Mouse (Mus musculus): ENCODE results near the gene Ncl. TPM values are rescaled to one million over a fixed set of nuclear protein-coding genes. Genes with fewer than 3 reads are reported as not detected.

Ncl gene
- polyA plus RNA-seq, 1 experiment from 2014 or later = 139 TPM

GRCm38 (mm10) chr1:86389230-86389629 lies 30.0 kb upstream of the Ncl start:
- 0 out of 2 replicates have a peak, but pooled peaks cover 3% of the 10 kb centered on the region for H3K27me3 ChIP-seq (replicated peaks; ENCODE audit: insufficient read depth, low read length)
- peak; percentile 55 for ATAC-seq

GRCm38 (mm10) chr1:86381027-86381426 lies 21.8 kb upstream of the Ncl start:
- no peak overlapping the region for H3K27ac ChIP-seq (ENCODE audit: low read length)
- no peaks in the 10 kb centered on the region for H3K9me3 ChIP-seq (ENCODE audit: low read length)
- DNase-seq (ENCODE audit: low spot score) (peak; percentile 94), ATAC-seq (peak; percentile 72)
- H3K4me2 ChIP-seq (replicated peaks; ENCODE audit: low read depth, low read length) = peak overlapping the region; percentile 35; the same call in 1 of the 2 replicates
- no peak overlapping the region for H3K9ac ChIP-seq (replicated peaks; ENCODE audit: low read depth)
- no peaks in the 10 kb centered on the region for H3K4me1 ChIP-seq (ENCODE audit: insufficient read depth, low read depth, low read length)
- no peaks in the 10 kb centered on the region for H3K27me3 ChIP-seq (replicated peaks; ENCODE audit: insufficient read depth, low read length)
- H3K4me3 ChIP-seq (ENCODE audit: low read depth, low read length) = no peak overlapping the region
- 17% methylated on average over 13 of the region's 13 CpGs for WGBS
- no peaks in the 10 kb centered on the region for H3K36me3 ChIP-seq (ENCODE audit: insufficient read depth, low read length)
- TF ChIP-seq CTCF (IDR thresholded peaks at IDR 0.05) (peak; percentile 91), EP300 (IDR thresholded peaks at IDR 0.05) (no peak)

More at GRCm38 (mm10) chr1:86389230-86389629, 30.0 kb upstream of the Ncl start:
- Histone ChIP-seq H3K27ac (ENCODE audit: low read length) (no peak overlapping the region), H3K4me3 (ENCODE audit: low read depth, low read length) (no peak overlapping the region), H3K4me1 (ENCODE audit: insufficient read depth, low read depth, low read length) (no peaks in the 10 kb centered on the region), H3K36me3 (ENCODE audit: insufficient read depth, low read length) (no peaks in the 10 kb centered on the region), H3K9me3 (ENCODE audit: low read length) (no peaks in the 10 kb centered on the region), H3K4me2 (replicated peaks; ENCODE audit: low read depth, low read length) (no peak overlapping the region), H3K9ac (replicated peaks; ENCODE audit: low read depth) (no peak overlapping the region)
- TF ChIP-seq CTCF (IDR thresholded peaks at IDR 0.05) (peak; percentile 92), EP300 (IDR thresholded peaks at IDR 0.05) (no peak)
- 3% methylated on average over 11 of the region's 11 CpGs for WGBS
- DNase-seq (ENCODE audit: low spot score) = peak; percentile 63

GRCm38 (mm10) chr1:86379161-86379569 lies 20.0 kb upstream of the Ncl start:
- no peaks in the 10 kb centered on the region for H3K27me3 ChIP-seq (replicated peaks; ENCODE audit: insufficient read depth, low read length)
- H3K9ac ChIP-seq (replicated peaks; ENCODE audit: low read depth) = no peak overlapping the region
- H3K27ac ChIP-seq (ENCODE audit: low read length) = no peak overlapping the region
- H3K4me3 ChIP-seq (ENCODE audit: low read depth, low read length) = no peak overlapping the region
- 47% methylated on average over 9 of the region's 9 CpGs for WGBS
- H3K4me1 ChIP-seq (ENCODE audit: insufficient read depth, low read depth, low read length) = no peaks in the 10 kb centered on the region
- ATAC-seq = no peak
- no peaks in the 10 kb centered on the region for H3K36me3 ChIP-seq (ENCODE audit: insufficient read depth, low read length)
- H3K9me3 ChIP-seq (ENCODE audit: low read length) = no peaks in the 10 kb centered on the region
- TF ChIP-seq EP300 (IDR thresholded peaks at IDR 0.05) = no peak
- TF ChIP-seq CTCF (IDR thresholded peaks at IDR 0.05) = no peak
- no peak overlapping the region for H3K4me2 ChIP-seq (replicated peaks; ENCODE audit: low read depth, low read length)
- DNase-seq (ENCODE audit: low spot score) = peak; percentile 36

GRCm38 (mm10) chr1:86378662-86379061 lies 19.5 kb upstream of the Ncl start:
- Histone ChIP-seq H3K9ac (replicated peaks; ENCODE audit: low read depth) (no peak overlapping the region), H3K27me3 (replicated peaks; ENCODE audit: insufficient read depth, low read length) (no peaks in the 10 kb centered on the region), H3K4me2 (replicated peaks; ENCODE audit: low read depth, low read length) (no peak overlapping the region), H3K4me1 (ENCODE audit: insufficient read depth, low read depth, low read length) (no peaks in the 10 kb centered on the region), H3K4me3 (ENCODE audit: low read depth, low read length) (no peak overlapping the region), H3K36me3 (ENCODE audit: insufficient read depth, low read length) (no peaks in the 10 kb centered on the region), H3K9me3 (ENCODE audit: low read length) (no peaks in the 10 kb centered on the region), H3K27ac (ENCODE audit: low read length) (no peak overlapping the region)
- ATAC-seq = no peak
- WGBS = 32% methylated on average over 5 of the region's 6 CpGs
- DNase-seq (ENCODE audit: low spot score) = no peak
- TF ChIP-seq EP300 (IDR thresholded peaks at IDR 0.05) (no peak), CTCF (IDR thresholded peaks at IDR 0.05) (no peak)

- TF ChIP-seq CTCF (IDR thresholded peaks at IDR 0.05) (no peak), EP300 (IDR thresholded peaks at IDR 0.05) (no peak)
- DNase-seq (ENCODE audit: low spot score) (no peak), ATAC-seq (no peak)
- WGBS = 72% methylated on average over 5 of the region's 5 CpGs
- Histone ChIP-seq H3K27ac (ENCODE audit: low read length) (no peak overlapping the region), H3K4me1 (ENCODE audit: insufficient read depth, low read depth, low read length) (no peaks in the 10 kb centered on the region), H3K4me2 (replicated peaks; ENCODE audit: low read depth, low read length) (no peak overlapping the region), H3K36me3 (ENCODE audit: insufficient read depth, low read length) (no peaks in the 10 kb centered on the region), H3K9ac (replicated peaks; ENCODE audit: low read depth) (no peak overlapping the region), H3K27me3 (replicated peaks; ENCODE audit: insufficient read depth, low read length) (no peaks in the 10 kb centered on the region), H3K9me3 (ENCODE audit: low read length) (no peaks in the 10 kb centered on the region), H3K4me3 (ENCODE audit: low read depth, low read length) (no peak overlapping the region)
These were observed 17.2 kb upstream of the Ncl start for GRCm38 (mm10) chr1:86376354-86376753.

GRCm38 (mm10) chr1:86371997-86372396 lies 12.8 kb upstream of the Ncl start:
- Histone ChIP-seq H3K4me3 (ENCODE audit: low read depth, low read length) (no peak overlapping the region), H3K9me3 (ENCODE audit: low read length) (no peaks in the 10 kb centered on the region), H3K4me2 (replicated peaks; ENCODE audit: low read depth, low read length) (no peak overlapping the region), H3K27me3 (replicated peaks; ENCODE audit: insufficient read depth, low read length) (no peaks in the 10 kb centered on the region), H3K27ac (ENCODE audit: low read length) (no peak overlapping the region), H3K36me3 (ENCODE audit: insufficient read depth, low read length) (no peaks in the 10 kb centered on the region), H3K4me1 (ENCODE audit: insufficient read depth, low read depth, low read length) (no peaks in the 10 kb centered on the region), H3K9ac (replicated peaks; ENCODE audit: low read depth) (no peak overlapping the region)
- peak; percentile 73 for DNase-seq (ENCODE audit: low spot score)
- WGBS = 40% methylated on average over 10 of the region's 10 CpGs
- ATAC-seq = peak; percentile 57
- TF ChIP-seq CTCF (IDR thresholded peaks at IDR 0.05) (peak; percentile 94), EP300 (IDR thresholded peaks at IDR 0.05) (no peak)

GRCm38 (mm10) chr1:86368086-86368485 lies 8.9 kb upstream of the Ncl start:
- Histone ChIP-seq H3K9ac (replicated peaks; ENCODE audit: low read depth) (no peak overlapping the region), H3K4me3 (ENCODE audit: low read depth, low read length) (no peak overlapping the region), H3K4me1 (ENCODE audit: insufficient read depth, low read depth, low read length) (no peaks in the 10 kb centered on the region), H3K9me3 (ENCODE audit: low read length) (no peaks in the 10 kb centered on the region), H3K4me2 (replicated peaks; ENCODE audit: low read depth, low read length) (no peak overlapping the region), H3K36me3 (ENCODE audit: insufficient read depth, low read length) (no peaks in the 10 kb centered on the region), H3K27ac (ENCODE audit: low read length) (no peak overlapping the region), H3K27me3 (replicated peaks; ENCODE audit: insufficient read depth, low read length) (no peaks in the 10 kb centered on the region)
- TF ChIP-seq EP300 (IDR thresholded peaks at IDR 0.05) (no peak), CTCF (IDR thresholded peaks at IDR 0.05) (no peak)
- 67% methylated on average over 4 of the region's 4 CpGs for WGBS
- ATAC-seq = no peak
- no peak for DNase-seq (ENCODE audit: low spot score)
